Mouse (Mus musculus) central nervous system, embryonic 18 days (tissue): ENCODE measurements around the gene Golga5. TPM values are rescaled to one million over a fixed set of nuclear protein-coding genes. Genes with fewer than 3 reads are reported as not detected.

Experiments used
- polyA plus RNA-seq: library from polyadenylated mRNA; depleted of rRNA; stranded (reverse); fragments of >200 nt; gene quantifications from 2 replicates; pipeline ENCODE4 v1.2.3, GENCODE M21; 2012; rRNA removed

The Golga5 gene
- polyA plus RNA-seq: 24.4 and 25.7 TPM in 2 replicates

GRCm38 (mm10) chr12:102468894-102469764 is at the start of gene Golga5:
Gene Golga5 (plus strand): TSS chr12:102469135.

GRCm38 (mm10) chr12:102439632-102440023 is 29.3 kb upstream of the Golga5 start, which contains the start of gene Lgmn:
Gene Lgmn (minus strand): TSS chr12:102439813.

Other genes starting within 250 kb of the Golga5 start
- gene Rin3, start 186.1 kb upstream of the Golga5 start, polyA plus RNA-seq: 1.4 and 1.6 TPM in 2 replicates
- 59.8 and 61.8 TPM in 2 replicates for gene Lgmn, start 29.3 kb upstream of the Golga5 start, polyA plus RNA-seq
- 87.8 and 93.9 TPM in 2 replicates for gene Chga, start 85.8 kb downstream of the Golga5 start, polyA plus RNA-seq
- gene Itpk1, start 235.8 kb downstream of the Golga5 start, polyA plus RNA-seq: 37.7 and 43.1 TPM in 2 replicates